Mouse (Mus musculus) CH12.LX (cell line): Measurements from ENCODE around the gene Osbp2. TPM values are rescaled to one million over a fixed set of nuclear protein-coding genes. Genes with fewer than 3 reads are reported as not detected.

Source experiments
- DNase-seq: peaks from one replicate; pipeline ENCODE4 v3.0.0-alpha.2; 2013; ENCODE audit errors: extremely low read depth
- H3K27ac ChIP-seq: 2 replicates; pipeline ENCODE4 v1.5.1; 2012; ENCODE audit warnings: low read depth, mild to moderate bottlenecking, control low read depth, moderate library complexity; ENCODE audit not compliant: insufficient read depth
- H3K27me3 ChIP-seq: replicated peaks from 2 replicates; pipeline ENCODE3; 2012; ENCODE audit warnings: inconsistent platforms
- H3K36me3 ChIP-seq, 2 experiments: replicated peaks in 1 of 2; 2 replicates each; pipeline versions ENCODE3 to v1.6.1; 2012; ENCODE audit warnings: inconsistent platforms in 1 of 2, low read length in 1 of 2, mild to moderate bottlenecking in 1 of 2, mixed read lengths in 1 of 2, moderate library complexity in 1 of 2; ENCODE audit not compliant: control insufficient read depth in 1 of 2, insufficient read depth in 1 of 2
- H3K4me1 ChIP-seq, 2 experiments: 2 replicates each; pipeline ENCODE4 v1.6.1; 2012; ENCODE audit warnings: inconsistent platforms in 1 of 2, moderate library complexity in 1 of 2; ENCODE audit not compliant: insufficient read depth in 2 of 2, control insufficient read depth in 1 of 2
- H3K4me2 ChIP-seq: 2 replicates; pipeline ENCODE4 v1.6.1; 2012; ENCODE audit warnings: low read depth, mild to moderate bottlenecking, control low read depth; ENCODE audit not compliant: poor library complexity, insufficient read depth, severe bottlenecking
- H3K4me3 ChIP-seq, 3 experiments: fragments of 150-350 bp in 1 of 3; sonication (generic) in 1 of 3; replicated peaks in 1 of 3; 2 replicates each; pipeline versions ENCODE3 to v1.5.1; 2011 to 2012; ENCODE audit warnings: low read depth in 2 of 3, low read length in 2 of 3, mild to moderate bottlenecking in 2 of 3, moderate library complexity in 2 of 3, control low read depth in 1 of 3, improper control_type of control experiment in 1 of 3, inconsistent platforms in 1 of 3, mixed read lengths in 1 of 3; ENCODE audit not compliant: poor library complexity in 1 of 3
- H3K79me2 ChIP-seq: replicated peaks from 2 replicates; pipeline ENCODE4 v1.6.1; 2012; ENCODE audit warnings: mild to moderate bottlenecking, moderate library complexity; ENCODE audit not compliant: control insufficient read depth, poor library complexity, insufficient read depth, severe bottlenecking; ENCODE audit errors: extremely low read depth
- H3K9ac ChIP-seq: 2 replicates; pipeline ENCODE4 v1.6.1; 2012; ENCODE audit warnings: low read depth, mild to moderate bottlenecking, control low read depth, moderate library complexity; ENCODE audit not compliant: insufficient read depth
- H3K9me3 ChIP-seq: replicated peaks from 2 replicates; pipeline ENCODE3; 2012; ENCODE audit warnings: low read length, inconsistent platforms, mixed read lengths
- CTCF ChIP-seq, 2 experiments: IDR thresholded peaks in 1 of 2; conservative IDR thresholded peaks in 1 of 2; 2 replicates each; pipeline ENCODE4 v1.5.1; 2011 to 2012; ENCODE audit warnings: low read depth in 2 of 2, low read length in 2 of 2, improper control_type of control experiment in 1 of 2, inconsistent platforms in 1 of 2, mild to moderate bottlenecking in 1 of 2, moderate library complexity in 1 of 2
- ELF1 ChIP-seq: IDR thresholded peaks from 2 replicates; pipeline ENCODE4 v1.6.1; 2014; ENCODE audit warnings: low read depth, mild to moderate bottlenecking, inconsistent platforms, low read length, improper control_type of control experiment
- HCFC1 ChIP-seq: IDR thresholded peaks from 2 replicates; pipeline ENCODE4 v1.6.1; 2012; ENCODE audit warnings: low read depth, mild to moderate bottlenecking, inconsistent platforms, low read length, improper control_type of control experiment
- IRF4 ChIP-seq: IDR thresholded peaks from 2 replicates; pipeline ENCODE4 v1.6.1; 2014; ENCODE audit warnings: low read depth, mild to moderate bottlenecking, inconsistent platforms, low read length, improper control_type of control experiment
- KAT2A ChIP-seq: IDR thresholded peaks from 2 replicates; pipeline ENCODE4 v1.6.1; 2012; ENCODE audit warnings: low read length, improper control_type of control experiment, inconsistent platforms; ENCODE audit not compliant: insufficient replicate concordance
- MAZ ChIP-seq: IDR thresholded peaks from 2 replicates; pipeline ENCODE4 v1.6.1; 2012; ENCODE audit warnings: low read depth, mild to moderate bottlenecking, inconsistent platforms, low read length, improper control_type of control experiment, moderate library complexity
- MEF2A ChIP-seq: IDR thresholded peaks from 2 replicates; pipeline ENCODE4 v1.6.1; 2014; ENCODE audit warnings: low read depth, mild to moderate bottlenecking, inconsistent platforms, low read length, improper control_type of control experiment, borderline replicate concordance
- MYC ChIP-seq: IDR thresholded peaks from 2 replicates; pipeline ENCODE4 v1.6.1; 2011; ENCODE audit warnings: low read depth, mild to moderate bottlenecking, improper control_type of control experiment, low read length
- NRF1 ChIP-seq: IDR thresholded peaks from 2 replicates; pipeline ENCODE4 v1.6.1; 2014; ENCODE audit warnings: low read depth, mild to moderate bottlenecking, inconsistent platforms, low read length, improper control_type of control experiment, moderate library complexity
- RAD21 ChIP-seq: IDR thresholded peaks from 2 replicates; pipeline ENCODE4 v1.6.1; 2011; ENCODE audit warnings: low read depth, mild to moderate bottlenecking, low read length, improper control_type of control experiment, moderate library complexity
- RCOR1 ChIP-seq: conservative IDR thresholded peaks from 2 replicates; pipeline ENCODE4 v1.6.1; 2012; ENCODE audit warnings: low read depth, mild to moderate bottlenecking, inconsistent platforms, low read length, improper control_type of control experiment
- TCF12 ChIP-seq: IDR thresholded peaks from 2 replicates; pipeline ENCODE4 v1.6.1; 2014; ENCODE audit warnings: low read depth, mild to moderate bottlenecking, inconsistent platforms, low read length, improper control_type of control experiment
- ZKSCAN1 ChIP-seq: IDR thresholded peaks from 2 replicates; pipeline ENCODE4 v1.6.1; 2012; ENCODE audit warnings: low read depth, inconsistent platforms, low read length, improper control_type of control experiment, borderline replicate concordance
- dilution Hi-C: fragments of 300-500 bp; cut with MboI; formaldehyde crosslinking; loops from 2 replicates; pipeline ENCODE4 v1.14.3; 2020; ENCODE audit warnings: low sequenced_read_pairs; ENCODE audit not compliant: extremely low pct_unique_long_range_greater_than_20kb, extremely low pct_ligation_motif_present
- in situ Hi-C: fragments of 300-500 bp; cut with MboI; formaldehyde crosslinking; loops from 3 replicates; pipeline ENCODE4 v1.14.3; 2019; ENCODE audit warnings: low sequenced_read_pairs, low pct_ligation_motif_present, low pct_unique_long_range_greater_than_20kb, mixed read lengths
- polyA plus RNA-seq: library from polyadenylated mRNA; unstranded; fragments of >175 nt; gene quantifications from 2 replicates; pipeline ENCODE4 v1.2.1, GENCODE M21; 2012; ENCODE audit warnings: low read depth; ENCODE audit not compliant: insufficient read length
- total RNA-seq, 2 experiments: library from RNA; depleted of rRNA; stranded (reverse); fragments of 300-350 nt in 1 of 2; fragments of >200 nt in 1 of 2; gene quantifications; 2 replicates each; pipeline ENCODE4 v1.2.3; 2012 to 2014

Osbp2 gene
- total and polyA plus RNA-seq, 3 experiments: not detected

DNA sequence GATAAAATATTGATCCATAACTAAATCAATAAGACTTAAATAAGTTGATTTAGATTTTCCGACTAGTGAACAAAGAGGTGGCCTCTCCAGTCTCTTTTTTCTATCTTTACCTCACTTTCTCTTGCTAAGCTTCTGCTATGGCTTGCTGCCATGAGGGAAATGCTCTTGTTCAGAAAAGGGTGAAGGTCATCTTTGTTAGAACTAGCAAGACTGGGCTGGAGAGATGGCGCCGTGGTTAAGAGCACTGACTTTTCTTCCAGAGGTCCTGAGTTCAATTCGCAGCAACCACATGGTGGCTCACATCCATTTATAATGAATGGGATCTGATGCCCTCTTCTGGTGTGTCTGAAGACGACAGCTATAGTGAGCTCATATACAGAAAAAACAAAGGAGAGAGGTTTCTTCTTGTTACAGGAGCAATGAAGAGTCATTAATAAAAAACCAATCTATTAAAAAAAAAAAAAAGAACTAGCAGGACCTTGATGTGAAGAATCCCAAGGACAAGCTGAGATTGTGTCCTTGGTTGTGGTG lies 167.6 kb downstream of the Osbp2 start:
- Histone ChIP-seq H3K4me1 (no peaks in the 10 kb centered on the region), H3K79me2 (no peaks in the 10 kb centered on the region), H3K9ac (no peak overlapping the region), H3K9me3 (no peaks in the 10 kb centered on the region), H3K4me3 (no peak overlapping the region), H3K27me3 (no peaks in the 10 kb centered on the region), H3K4me2 (no peak overlapping the region), H3K27ac (no peak overlapping the region), H3K36me3 (peaks cover 11 to 29% of the 10 kb centered on the region in 2 experiments)
- no peak for DNase-seq
- no peak for TF ChIP-seq KAT2A
- no peak for TF ChIP-seq TCF12
- peak in 1 of 2 experiments; percentile 52; a peak in 2 of 4 replicates for TF ChIP-seq CTCF (conservative IDR thresholded peaks at IDR 0.05 in 1 of 2, IDR thresholded peaks at IDR 0.05 in 1 of 2; ENCODE audit: low read depth in 2 of 2, low read length in 2 of 2)
- dilution Hi-C loops (no loop called here), in situ Hi-C loops (loop anchor here (5.0 kb wide), 1 partner anchor 41 kb away; no protein-coding TSS in a partner anchor)

- no peak for TF ChIP-seq IRF4
- TF ChIP-seq HCFC1: no peak
- TF ChIP-seq ELF1: no peak
- Histone ChIP-seq H3K9me3 (no peaks in the 10 kb centered on the region), H3K4me3 (no peak overlapping the region), H3K4me1 (no peaks in the 10 kb centered on the region), H3K4me2 (no peak overlapping the region), H3K27me3 (no peaks in the 10 kb centered on the region), H3K79me2 (no peaks in the 10 kb centered on the region), H3K27ac (no peak overlapping the region), H3K36me3 (peaks cover 38 to 70% of the 10 kb centered on the region in 2 experiments), H3K9ac (no peak overlapping the region)
- in situ Hi-C loops (no loop called here), dilution Hi-C loops (no loop called here)
- DNase-seq: no peak
Observed at GRCm38 (mm10) chr11:3691746-3692145, 172.0 kb downstream of the Osbp2 start.

GRCm38 (mm10) chr11:3686885-3687284 lies 176.8 kb downstream of the Osbp2 start:
- dilution Hi-C loops (no loop called here), in situ Hi-C loops (no loop called here)
- Histone ChIP-seq H3K4me2 (no peak overlapping the region), H3K4me1 (no peaks in the 10 kb centered on the region), H3K4me3 (no peak overlapping the region), H3K36me3 (peaks cover 69 to 91% of the 10 kb centered on the region in 2 experiments), H3K27me3 (no peaks in the 10 kb centered on the region), H3K9ac (no peak overlapping the region), H3K27ac (no peak overlapping the region), H3K79me2 (no peaks in the 10 kb centered on the region), H3K9me3 (no peaks in the 10 kb centered on the region)
- no peak for DNase-seq
- no peak for TF ChIP-seq NRF1
- no peak for TF ChIP-seq KAT2A
- no peak for TF ChIP-seq MAZ
- TF ChIP-seq RCOR1: no peak
- TF ChIP-seq ZKSCAN1: no peak
- TF ChIP-seq MEF2A: no peak
- no peak for TF ChIP-seq MYC
- TF ChIP-seq RAD21: no peak
- TF ChIP-seq HCFC1: no peak
